Mouse (Mus musculus): ENCODE results near the gene Spib. TPM values are rescaled to one million over a fixed set of nuclear protein-coding genes. Genes with fewer than 3 reads are reported as not detected.

The Spib gene
- total RNA-seq, 2 experiments from 2014 or later = 1.1 to 1.3 TPM

DNA sequence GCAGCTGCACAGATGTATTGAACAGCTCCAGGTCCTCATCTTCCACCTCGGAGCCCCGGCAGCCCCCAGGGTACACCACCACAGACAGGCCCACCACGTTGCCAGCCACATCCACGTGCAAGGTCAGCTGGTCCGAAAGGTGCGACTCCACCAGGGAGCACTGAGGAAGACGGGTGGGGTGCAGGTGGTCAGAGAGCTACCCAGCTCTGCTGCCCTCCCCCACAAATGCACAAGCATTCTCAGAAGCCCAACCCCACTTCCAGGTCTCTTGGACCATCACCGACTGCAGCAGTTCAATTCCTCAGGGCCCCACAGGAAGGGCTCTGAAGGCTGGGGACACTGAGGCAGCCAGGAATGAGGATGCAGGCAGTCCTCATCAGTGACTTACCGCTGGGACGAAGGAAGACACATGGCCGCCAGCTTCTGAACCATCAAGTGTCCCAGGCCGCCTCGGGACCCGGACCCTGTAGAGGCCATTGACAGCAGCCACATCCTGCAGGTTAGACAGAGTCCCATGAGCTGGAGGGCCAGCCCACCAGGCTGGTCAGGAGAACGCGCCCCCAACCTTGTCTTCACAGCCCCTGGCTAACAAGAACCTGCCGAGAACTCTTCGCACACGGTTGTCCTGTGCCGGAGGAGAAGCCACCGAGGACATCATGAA, 39.6 kb downstream of the Spib start:
- intact Hi-C loops (cut with DNase I) = no loop called here
- DNase-seq = no peak

DNA sequence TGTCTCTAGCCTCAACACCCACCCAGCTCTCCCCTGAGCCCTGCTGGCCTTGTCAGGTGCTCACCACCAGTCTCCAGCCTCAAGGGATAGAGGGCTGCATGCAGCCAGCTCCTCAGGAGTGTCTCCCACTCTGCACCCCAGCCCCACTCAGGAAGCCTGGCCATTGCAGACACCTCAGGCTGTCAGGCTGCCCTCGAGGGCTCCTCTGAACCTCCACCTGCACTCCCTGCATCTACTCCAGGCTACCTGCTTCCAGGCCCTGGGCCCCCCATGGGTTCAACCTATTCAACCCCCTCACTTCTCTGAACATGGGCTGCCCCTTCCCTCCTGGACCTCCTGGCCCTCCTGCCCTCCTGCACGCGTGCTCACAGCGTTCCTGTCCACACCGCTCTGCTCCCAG, 40.5 kb downstream of the Spib start:
- intact Hi-C loops (cut with DNase I) = no loop called here
- no peak for DNase-seq

DNA sequence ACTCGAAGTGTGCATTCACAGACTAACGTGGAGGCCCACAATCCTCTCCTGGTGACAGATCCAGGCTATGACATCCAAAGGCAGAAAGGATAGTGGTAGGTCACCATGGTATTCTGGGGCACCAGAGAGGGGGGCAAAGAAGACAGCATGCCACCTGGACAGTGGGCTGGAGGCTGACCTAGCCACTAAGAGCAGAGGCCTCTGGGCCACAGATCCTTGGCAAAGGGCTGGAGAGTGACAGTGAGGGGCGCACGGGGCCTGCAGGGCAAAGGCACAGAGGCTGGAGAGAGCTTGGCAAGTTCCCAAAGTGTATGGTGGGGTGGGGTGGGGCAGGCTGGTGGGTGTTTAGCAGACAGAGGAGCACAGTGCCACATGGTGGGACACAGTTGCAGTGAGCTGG, 41.6 kb downstream of the Spib start:
- DNase-seq = no peak
- intact Hi-C loops (cut with DNase I) = no loop called here

DNA sequence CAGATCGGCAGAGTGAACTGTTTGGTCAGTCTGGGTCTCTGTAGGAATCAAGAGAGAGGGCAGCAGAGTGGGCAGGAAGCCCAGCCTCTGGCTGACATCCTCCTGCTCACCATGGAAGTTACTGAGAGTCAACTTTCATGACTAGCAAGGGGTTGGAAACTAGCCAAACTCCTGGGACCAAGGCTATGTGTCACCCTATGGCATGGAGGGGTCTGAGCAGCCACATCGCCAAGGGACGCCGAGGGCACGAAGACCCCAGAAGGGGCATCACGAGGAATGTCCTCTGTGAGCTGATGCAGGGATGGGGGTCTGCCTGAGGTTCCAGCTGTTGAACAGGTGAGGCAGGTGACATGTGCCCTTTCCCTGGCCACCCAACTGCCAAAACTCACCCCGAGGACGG, 43.3 kb downstream of the Spib start:
- intact Hi-C loops (cut with DNase I) = no loop called here
- DNase-seq = no peak

DNA sequence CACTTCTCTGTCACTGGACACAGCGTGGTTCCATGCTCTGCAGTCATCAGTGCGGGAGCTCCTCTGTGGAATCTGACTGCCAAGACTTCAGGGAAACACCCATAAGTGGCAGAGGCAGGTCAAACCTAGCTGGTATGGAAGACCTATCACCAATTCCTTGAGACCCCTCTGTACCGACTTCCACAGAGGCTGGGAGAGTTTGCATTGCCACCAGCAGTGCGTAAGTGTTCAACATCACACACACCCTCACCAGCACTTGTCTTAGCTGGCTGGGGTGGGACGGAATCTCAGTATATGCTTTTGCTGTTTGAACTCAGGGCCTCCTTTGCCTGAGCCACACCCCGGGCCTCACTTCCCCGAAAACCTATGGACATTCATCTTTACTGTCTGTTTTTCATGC, 43.9 kb downstream of the Spib start:
- no peak for DNase-seq
- intact Hi-C loops (cut with DNase I) = no loop called here

DNA sequence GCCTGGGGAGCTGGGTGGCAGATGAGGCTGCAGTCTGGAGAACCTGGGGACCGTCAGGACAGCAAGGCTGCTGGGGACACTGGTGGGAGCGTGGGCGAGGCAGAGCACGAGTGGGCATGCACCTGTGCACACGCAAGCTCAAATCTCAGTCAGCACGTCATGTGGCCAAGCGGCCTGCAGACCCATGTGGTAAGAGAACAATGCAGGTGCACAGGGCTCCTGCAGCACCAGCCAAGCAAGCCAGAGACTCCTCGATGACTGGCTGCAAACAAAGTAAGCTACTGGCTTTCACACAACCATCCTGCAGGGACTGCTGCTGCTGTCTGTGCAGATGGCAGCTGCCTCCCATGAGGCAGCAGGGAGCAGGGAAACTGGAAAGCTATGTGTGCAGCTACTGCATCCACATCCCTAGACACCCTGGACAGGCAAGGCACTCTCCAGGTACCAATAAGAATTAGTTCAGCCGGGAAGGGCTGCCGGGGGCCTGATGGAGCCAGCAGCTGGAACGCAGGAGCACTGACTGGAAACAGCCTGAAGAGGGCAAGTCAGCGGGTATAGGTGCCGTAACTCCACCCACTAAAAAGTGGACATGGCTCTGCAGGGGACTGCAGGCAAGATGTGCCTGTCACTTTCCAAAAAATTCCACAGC, 44.8 kb downstream of the Spib start:
- intact Hi-C loops (cut with DNase I) = no loop called here
- no peak for DNase-seq

DNA sequence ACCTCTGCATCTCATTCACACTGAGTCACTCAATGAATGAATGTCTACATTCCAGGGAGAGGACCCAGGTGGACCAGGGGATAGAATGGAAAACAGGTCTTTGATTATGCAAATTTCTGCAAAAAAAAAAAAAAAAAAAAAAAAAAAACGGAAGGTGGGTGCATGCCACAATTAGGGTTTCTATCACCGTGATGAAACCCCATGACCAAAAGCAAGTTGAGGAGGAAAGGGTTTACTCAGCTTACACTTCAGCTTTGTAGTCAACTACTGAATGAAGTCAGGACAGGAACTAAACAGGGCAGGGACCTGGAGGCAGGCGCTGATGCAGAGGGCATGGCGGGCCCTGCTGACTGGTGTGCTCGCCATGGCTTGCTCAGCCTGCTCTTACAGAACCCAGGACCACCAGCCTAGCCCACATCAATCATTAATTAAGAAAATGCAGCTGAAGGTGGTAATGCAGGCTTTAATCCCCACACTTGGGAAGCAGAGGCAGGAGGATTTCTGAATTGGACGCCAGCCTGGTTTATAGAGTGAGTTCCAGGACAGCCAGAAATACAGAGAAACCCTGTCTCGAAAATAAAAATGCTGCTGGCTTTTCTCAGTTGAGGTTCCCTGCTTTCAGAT, 46.2 kb downstream of the Spib start:
- intact Hi-C loops (cut with DNase I) = loop anchor here (2.0 kb wide), 2 partner anchors 85 to 223 kb away; no protein-coding TSS in a partner anchor
- DNase-seq = no peak

DNA sequence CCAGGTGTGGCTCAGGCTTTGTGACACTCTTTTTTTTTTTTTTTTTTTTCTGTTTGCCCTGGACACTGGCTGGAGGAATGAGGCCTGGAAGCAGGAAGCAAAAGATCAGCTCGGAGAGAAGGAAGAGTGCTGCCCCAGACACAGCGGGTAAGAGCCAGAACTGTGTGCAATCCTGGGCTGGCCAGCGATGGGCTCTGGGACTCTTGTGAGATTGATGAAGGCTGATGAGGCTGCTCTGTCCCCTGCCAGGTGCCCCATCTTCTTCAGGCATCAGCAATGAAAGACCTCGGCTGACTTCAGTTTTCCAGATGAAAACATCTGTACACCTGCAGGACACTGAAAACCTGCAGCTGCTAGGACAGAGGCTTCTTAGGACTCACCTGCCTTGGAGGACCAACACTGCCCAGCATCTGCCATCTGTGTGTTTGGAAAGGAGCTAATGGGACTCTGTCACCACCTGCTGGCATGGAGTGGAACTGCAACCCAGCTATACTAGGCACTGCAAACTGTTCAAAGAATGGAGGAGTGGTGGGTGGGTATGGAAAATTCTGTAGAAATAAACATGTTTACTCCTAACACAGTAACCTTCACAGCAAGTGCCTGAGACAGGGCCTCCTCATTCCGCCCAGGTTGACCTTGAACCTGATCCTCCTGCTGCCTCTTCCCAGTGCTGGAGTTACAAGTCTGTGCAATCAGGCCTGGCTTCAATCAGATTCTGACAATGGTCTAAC, 46.9 kb downstream of the Spib start:
- intact Hi-C loops (cut with DNase I) = loop anchor here (2.0 kb wide), 2 partner anchors 84 to 222 kb away; no protein-coding TSS in a partner anchor
- peak; percentile 76 to 87 for DNase-seq

DNA sequence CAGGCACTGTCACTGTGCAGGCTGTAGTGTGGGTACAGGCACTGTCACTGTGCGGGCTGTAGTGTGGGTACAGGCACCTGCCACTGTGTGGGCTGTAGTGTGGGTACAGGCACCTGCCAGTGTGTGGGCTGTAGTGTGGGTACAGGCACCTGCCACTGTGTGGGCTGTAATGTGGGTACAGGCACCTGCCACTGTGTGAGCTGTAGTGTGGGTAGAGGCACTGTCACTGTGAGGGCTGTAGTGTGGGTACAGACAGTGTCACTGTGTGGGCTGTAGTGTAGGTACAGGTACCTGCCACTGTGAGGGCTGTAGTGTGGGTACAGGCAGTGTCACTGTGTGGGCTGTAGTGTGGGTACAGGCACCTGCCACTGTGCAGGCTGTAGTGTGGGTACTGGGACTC, 47.8 kb downstream of the Spib start:
- intact Hi-C loops (cut with DNase I) = loop anchor here (2.0 kb wide), 2 partner anchors 83 to 221 kb away; no protein-coding TSS in a partner anchor
- DNase-seq = no peak

DNA sequence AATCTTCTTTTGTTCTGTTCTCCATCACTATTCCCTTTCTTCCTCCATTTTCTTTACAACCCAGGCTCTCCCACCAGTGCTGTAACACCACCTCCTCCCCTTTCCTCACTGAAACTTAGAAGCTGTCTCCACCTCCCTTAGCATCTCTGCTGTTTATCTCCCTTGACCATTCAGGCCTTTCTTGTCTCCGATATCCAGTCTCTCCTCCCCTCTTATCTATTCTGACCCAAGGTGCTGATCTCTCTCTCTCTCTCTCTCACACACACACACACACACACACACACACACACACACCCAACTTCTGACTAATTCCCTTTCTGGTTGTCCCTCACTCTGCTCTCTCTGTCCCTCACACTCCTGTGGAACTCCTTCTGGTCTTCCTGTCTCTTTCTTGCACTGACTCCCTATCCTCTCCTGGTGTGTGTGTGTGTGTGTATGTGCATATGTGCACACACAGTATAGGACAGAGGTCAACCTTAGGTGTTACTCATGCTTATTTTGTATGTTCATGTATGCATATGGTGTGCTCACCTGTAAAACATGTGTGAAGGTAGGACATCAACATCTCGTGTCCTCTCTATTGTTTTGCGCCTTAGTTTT, 48.9 kb downstream of the Spib start:
- DNase-seq = no peak
- intact Hi-C loops (cut with DNase I) = no loop called here

Small RNAs within 50 kb of the gene (microRNA-seq; reads per million reads assigned to microRNA genes)
- 0 reads per million in 2 experiments for gene Mir7053

Other genes with a start within 250 kb of the Spib start
- gene Clec11a, start 225.2 kb downstream of the Spib start, total RNA-seq (2021) = 1 to 10 TPM; 1.1 TPM
- gene Shank1, start 221.8 kb downstream of the Spib start, total RNA-seq (2021) = 1 to 10 TPM; 1.4 TPM
- gene Syt3, start 148.0 kb downstream of the Spib start, total RNA-seq (2021) = 1 to 10 TPM in 1 of 2 experiments, under 1 TPM in 1; 0.74 to 1.3 TPM
- gene 1700008O03Rik, start 146.3 kb downstream of the Spib start, total RNA-seq (2021) = under 1 TPM in 1 of 2 experiments, not detected in 1; 0.40 TPM
- gene Lrrc4b, start 103.1 kb downstream of the Spib start, total RNA-seq (2021) = 10 to 100 TPM; 28.3 to 39.0 TPM
- gene Aspdh, start 66.7 kb downstream of the Spib start, total RNA-seq (2021) = under 1 TPM; 0.79 to 0.93 TPM
- gene Josd2, start 64.1 kb downstream of the Spib start, total RNA-seq (2021) = 10 to 100 TPM; 70.3 to 79.0 TPM
- gene Emc10, start 35.5 kb downstream of the Spib start, total RNA-seq (2021) = 100 to 1,000 TPM; 101 to 102 TPM
- 1 to 10 TPM; 5.1 to 6.0 TPM for gene Fam71e1, start 35.5 kb downstream of the Spib start, total RNA-seq (2021)
- gene Mybpc2, start 7.4 kb downstream of the Spib start, total RNA-seq (2021) = 10 to 100 TPM; 16.3 to 22.2 TPM
- gene Pold1, start 16.8 kb upstream of the Spib start, total RNA-seq (2021) = 10 to 100 TPM; 18.7 to 24.5 TPM
- 10 to 100 TPM; 45.1 to 49.0 TPM for gene Nr1h2, start 21.9 kb upstream of the Spib start, total RNA-seq (2021)
- 1 to 10 TPM in 1 of 2 experiments, under 1 TPM in 1; 0.43 to 1.4 TPM for gene Napsa, start 40.3 kb upstream of the Spib start, total RNA-seq (2021)
- gene Kcnc3, start 58.6 kb upstream of the Spib start, total RNA-seq (2021) = under 1 TPM; 0.35 to 0.36 TPM
- gene Myh14, start 138.8 kb upstream of the Spib start, total RNA-seq (2021) = 10 to 100 TPM; 37.0 to 46.2 TPM
- not detected for gene Izumo2, start 176.7 kb upstream of the Spib start, total RNA-seq (2021)
- gene Vrk3, start 216.3 kb upstream of the Spib start, total RNA-seq (2021) = 10 to 100 TPM; 24.7 to 28.3 TPM
- under 1 TPM; 0.12 to 0.35 TPM for gene Zfp473, start 219.0 kb upstream of the Spib start, total RNA-seq (2021)

Data from heart, postnatal 10 days (tissue).